Mouse (Mus musculus): ENCODE results near the gene Ndufa7.

Gene Ndufa7

GRCm38 (mm10) chr17:33824084-33824996, at the start of gene Ndufa7, which contains the start of gene Rps28:
Gene Ndufa7, plus strand, starts transcription at chr17:33824572.
Gene Rps28, minus strand, starts transcription at chr17:33824562.
- DNase-seq = peak; percentile 98

- DNase-seq = no peak
These were observed 49.7 kb upstream of the Ndufa7 start for GRCm38 (mm10) chr17:33774573-33775155.

- no peak for DNase-seq
These were observed 49.1 kb upstream of the Ndufa7 start for GRCm38 (mm10) chr17:33775287-33775686.

- DNase-seq = peak; percentile 28
These were observed 45.0 kb upstream of the Ndufa7 start for GRCm38 (mm10) chr17:33779271-33779966.

GRCm38 (mm10) chr17:33779967-33780295, 44.4 kb upstream of the Ndufa7 start:
- DNase-seq = no peak

GRCm38 (mm10) chr17:33780431-33780830, 43.9 kb upstream of the Ndufa7 start:
- DNase-seq = no peak

- peak; percentile 4 for DNase-seq
These were observed 43.0 kb upstream of the Ndufa7 start, which contains the start of gene Angptl4 for GRCm38 (mm10) chr17:33781124-33781977. Gene Angptl4, minus strand, starts transcription at chr17:33781830.

- no peak for DNase-seq
These were observed 42.3 kb upstream of the Ndufa7 start for GRCm38 (mm10) chr17:33782067-33782466.

- DNase-seq = no peak
These were observed 41.0 kb upstream of the Ndufa7 start for GRCm38 (mm10) chr17:33783408-33783807.

GRCm38 (mm10) chr17:33784939-33785338, 39.4 kb upstream of the Ndufa7 start:
- DNase-seq = no peak

- no peak for DNase-seq
These were observed 38.0 kb upstream of the Ndufa7 start for GRCm38 (mm10) chr17:33786375-33786774.

GRCm38 (mm10) chr17:33788732-33789131, 35.6 kb upstream of the Ndufa7 start:
- no peak for DNase-seq

GRCm38 (mm10) chr17:33798306-33798705, 26.1 kb upstream of the Ndufa7 start:
- no peak for DNase-seq

GRCm38 (mm10) chr17:33799277-33799676, 25.1 kb upstream of the Ndufa7 start:
- no peak for DNase-seq

GRCm38 (mm10) chr17:33802221-33802620, 22.2 kb upstream of the Ndufa7 start:
- no peak for DNase-seq

GRCm38 (mm10) chr17:33804205-33804604, 20.2 kb upstream of the Ndufa7 start:
- DNase-seq = no peak

- no peak for DNase-seq
These were observed 19.6 kb upstream of the Ndufa7 start for GRCm38 (mm10) chr17:33804745-33805144.

GRCm38 (mm10) chr17:33807181-33807888, 17.0 kb upstream of the Ndufa7 start:
- DNase-seq = no peak

- no peak for DNase-seq
These were observed 16.2 kb upstream of the Ndufa7 start for GRCm38 (mm10) chr17:33808192-33808591.

- peak; percentile 63 for DNase-seq
These were observed 13.8 kb upstream of the Ndufa7 start, which contains the start of gene Kank3 for GRCm38 (mm10) chr17:33810334-33811141. Gene Kank3, plus strand, starts transcription at chr17:33810519.

- no peak for DNase-seq
These were observed 13.2 kb upstream of the Ndufa7 start for GRCm38 (mm10) chr17:33811142-33811516.
